Mouse (Mus musculus) neural tube, embryonic 13.5 days (tissue): ENCODE data around the gene Ttc29. TPM values are rescaled to one million over a fixed set of nuclear protein-coding genes. Genes with fewer than 3 reads are reported as not detected.

ENCODE experiments used
- ATAC-seq: fragments of 200-750 bp; cut with Nextera tagmentation; 2 replicates; pipeline ENCODE4 v1.8.0; 2017; ENCODE audit warnings: low read depth, mild to moderate bottlenecking, moderate TSS enrichment, moderate library complexity
- H3K27ac ChIP-seq: fragments of 300-500 bp; sonication (generic); replicated peaks from 2 replicates; pipeline ENCODE4 v1.5.1; 2015; ENCODE audit warnings: moderate library complexity, mild to moderate bottlenecking, inconsistent platforms
- H3K27me3 ChIP-seq: fragments of 300-500 bp; sonication (generic); 2 replicates; pipeline ENCODE4 v1.6.1; 2015; ENCODE audit warnings: mild to moderate bottlenecking, inconsistent platforms
- H3K36me3 ChIP-seq: fragments of 300-500 bp; sonication (generic); 2 replicates; pipeline ENCODE4 v1.6.1; 2015; ENCODE audit warnings: mild to moderate bottlenecking, inconsistent platforms
- H3K4me1 ChIP-seq: fragments of 300-500 bp; sonication (generic); replicated peaks from 2 replicates; pipeline ENCODE4 v1.6.1; 2015; ENCODE audit warnings: inconsistent platforms
- H3K4me2 ChIP-seq: fragments of 300-500 bp; sonication (generic); 2 replicates; pipeline ENCODE4 v1.6.1; 2015; ENCODE audit warnings: inconsistent platforms, mild to moderate bottlenecking, moderate library complexity
- H3K4me3 ChIP-seq: fragments of 300-500 bp; sonication (generic); 2 replicates; pipeline ENCODE4 v1.5.1; 2015; ENCODE audit warnings: mild to moderate bottlenecking, inconsistent platforms
- H3K9ac ChIP-seq: fragments of 300-500 bp; sonication (generic); 2 replicates; pipeline ENCODE4 v1.6.1; 2015; ENCODE audit warnings: moderate library complexity, mild to moderate bottlenecking, inconsistent platforms
- H3K9me3 ChIP-seq: fragments of 300-500 bp; sonication (generic); 2 replicates; pipeline ENCODE4 v1.6.1; 2016; ENCODE audit warnings: inconsistent platforms
- WGBS: fragments of 180-500 bp; shearing (Covaris S2); methylation state at CpG from one replicate; pipeline ENCODE4 v1.1.7; 2015; 5-methylcytosine and 5-hydroxymethylcytosine counted together
- polyA plus RNA-seq: library from polyadenylated mRNA; unstranded; fragments of >200 nt; fragmentation: Nextera tagmentation; extraction: Ambion mirVana; gene quantifications from 2 replicates; pipeline ENCODE4 v1.2.1, GENCODE M21; 2015

Gene Ttc29
- polyA plus RNA-seq, 1 experiment from 2014 or later: not detected

DNA sequence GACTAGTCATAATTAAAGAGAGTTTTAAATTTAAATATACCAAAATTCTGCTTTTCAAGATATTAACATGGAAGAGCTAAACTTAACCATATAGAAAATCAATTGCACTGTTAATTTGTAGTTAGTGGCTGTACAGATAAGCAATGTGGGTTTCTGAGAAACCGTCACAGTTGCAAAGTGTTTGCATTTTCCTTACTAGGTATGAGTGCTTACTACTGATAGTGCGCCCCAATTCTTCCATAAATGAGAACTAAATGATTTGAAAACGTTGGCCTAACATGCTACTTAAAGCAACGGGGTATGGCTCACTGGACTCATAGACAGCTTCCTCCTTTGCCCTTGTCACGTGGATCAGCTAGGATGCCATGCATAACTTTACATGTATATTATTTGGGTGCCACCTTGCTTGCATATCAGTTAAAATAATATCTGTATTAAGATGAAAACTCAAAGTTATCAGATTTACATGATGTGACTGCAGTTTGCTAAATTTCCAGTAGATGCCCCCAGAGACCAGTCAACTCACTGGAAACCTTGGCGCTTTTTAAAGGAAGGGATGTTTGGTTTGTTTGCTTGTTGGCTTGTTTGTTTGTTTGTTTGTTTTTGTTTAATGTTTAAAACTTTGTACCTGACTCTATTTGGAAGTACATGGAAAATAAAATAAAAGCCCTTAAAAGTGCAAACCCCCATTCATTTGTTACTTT lies 25.0 kb downstream of the Ttc29 start:
- Histone ChIP-seq H3K9me3 (no peaks in the 10 kb centered on the region), H3K4me3 (no peak overlapping the region), H3K4me1 (peaks cover 5% of the 10 kb centered on the region; the same call in 1 of the 2 replicates), H3K27me3 (no peaks in the 10 kb centered on the region), H3K4me2 (no peak overlapping the region), H3K9ac (no peak overlapping the region), H3K36me3 (no peaks in the 10 kb centered on the region), H3K27ac (no peak overlapping the region)
- ATAC-seq: no peak
- 67% methylated on average over 6 of the region's 6 CpGs for WGBS

DNA sequence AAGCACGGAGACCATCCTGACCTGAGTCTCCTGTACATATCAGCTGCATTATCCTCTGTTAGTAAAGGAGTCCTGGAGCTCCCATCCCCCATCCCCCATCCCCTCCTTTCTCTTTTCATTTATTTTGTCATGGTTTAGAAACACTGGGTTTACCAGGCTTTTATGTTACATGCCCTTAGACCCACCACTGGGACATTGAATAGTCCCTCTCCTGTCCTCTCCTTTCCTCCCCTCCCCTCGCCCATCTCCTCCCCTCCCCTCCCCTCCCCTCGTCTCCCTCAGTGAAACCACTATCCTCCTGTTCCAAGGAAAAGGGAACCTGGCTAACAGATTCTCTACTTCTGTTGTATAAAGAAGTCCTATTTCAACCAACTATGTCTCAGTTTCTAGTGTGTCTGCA lies 38.0 kb downstream of the Ttc29 start:
- ATAC-seq: no peak
- WGBS: 26% methylated on average over 3 of the region's 3 CpGs
- Histone ChIP-seq H3K27me3 (no peaks in the 10 kb centered on the region), H3K4me3 (no peak overlapping the region), H3K4me2 (no peak overlapping the region), H3K4me1 (no peaks in the 10 kb centered on the region), H3K36me3 (no peaks in the 10 kb centered on the region), H3K27ac (no peak overlapping the region), H3K9ac (no peak overlapping the region), H3K9me3 (no peaks in the 10 kb centered on the region)

DNA sequence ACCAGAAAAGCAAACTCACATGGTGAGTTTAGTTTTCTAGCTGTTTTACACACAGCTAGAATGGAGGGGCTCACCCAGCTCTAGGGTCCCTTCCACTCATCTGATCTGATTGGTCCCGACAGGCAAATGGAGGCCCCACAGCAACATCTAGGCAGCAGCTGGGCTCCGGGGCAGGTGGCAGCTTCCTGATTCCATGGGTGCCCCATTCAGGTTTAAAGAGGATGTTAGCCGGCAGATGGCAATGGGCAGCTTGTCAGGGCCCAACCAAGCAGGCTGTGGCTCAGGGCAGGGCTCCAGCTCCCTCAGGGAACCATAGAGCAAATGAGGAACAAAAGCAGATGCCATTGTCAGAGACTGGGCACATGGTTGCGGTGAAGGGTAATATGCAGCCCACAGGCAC lies 41.3 kb downstream of the Ttc29 start:
- no peak overlapping the region for H3K4me3 ChIP-seq
- no peaks in the 10 kb centered on the region for H3K36me3 ChIP-seq
- no peak overlapping the region for H3K4me2 ChIP-seq
- no peak overlapping the region for H3K27ac ChIP-seq
- no peaks in the 10 kb centered on the region for H3K4me1 ChIP-seq
- H3K9me3 ChIP-seq: no peaks in the 10 kb centered on the region
- no peak for ATAC-seq
- 57% methylated on average over 4 of the region's 4 CpGs for WGBS
- no peak overlapping the region for H3K9ac ChIP-seq
- no peaks in the 10 kb centered on the region for H3K27me3 ChIP-seq

DNA sequence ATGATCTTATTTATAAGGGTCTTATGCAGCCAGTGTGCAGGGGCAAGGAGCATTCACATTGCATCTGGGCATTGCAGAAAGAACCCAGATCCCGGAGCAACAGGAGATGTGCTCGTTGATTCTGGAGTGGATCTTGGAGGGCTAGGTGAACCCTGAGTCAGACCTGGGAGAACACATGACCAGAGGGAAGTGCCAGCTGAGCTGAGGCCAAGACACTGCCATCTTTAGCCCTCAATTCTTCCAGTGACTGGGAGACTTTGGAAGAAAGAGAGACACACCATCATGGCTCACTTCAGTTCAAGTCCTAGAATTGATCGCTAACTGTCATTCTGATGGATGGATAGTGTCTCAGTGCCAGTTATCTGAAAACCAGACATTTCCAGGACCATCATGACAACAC lies 41.9 kb downstream of the Ttc29 start:
- Histone ChIP-seq H3K4me3 (no peak overlapping the region), H3K9ac (no peak overlapping the region), H3K36me3 (no peaks in the 10 kb centered on the region), H3K4me2 (no peak overlapping the region), H3K9me3 (no peaks in the 10 kb centered on the region), H3K27ac (no peak overlapping the region), H3K4me1 (no peaks in the 10 kb centered on the region), H3K27me3 (no peaks in the 10 kb centered on the region)
- no peak for ATAC-seq
- 95% methylated on average over 3 of the region's 3 CpGs for WGBS

DNA sequence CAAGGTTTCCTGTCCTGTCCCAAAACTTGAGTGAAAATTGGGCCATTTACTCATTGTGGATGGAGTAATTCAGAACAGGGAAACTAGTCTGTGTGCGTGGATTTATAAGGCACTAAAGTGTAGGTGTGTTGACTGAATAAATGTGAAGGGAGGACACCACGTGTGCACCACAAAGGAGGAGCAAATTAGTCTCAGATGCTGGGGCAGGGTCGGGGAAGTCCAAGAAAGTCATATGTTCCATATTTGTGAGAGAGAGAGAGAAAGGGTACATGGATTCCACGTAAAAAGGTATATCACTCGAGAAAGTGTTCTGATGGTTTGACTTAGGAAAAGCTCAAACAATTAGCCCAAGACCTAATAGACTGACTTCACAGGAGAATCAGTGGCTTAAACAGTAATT lies 52.4 kb downstream of the Ttc29 start:
- no peak for ATAC-seq
- 77% methylated on average over 5 of the region's 5 CpGs for WGBS

DNA sequence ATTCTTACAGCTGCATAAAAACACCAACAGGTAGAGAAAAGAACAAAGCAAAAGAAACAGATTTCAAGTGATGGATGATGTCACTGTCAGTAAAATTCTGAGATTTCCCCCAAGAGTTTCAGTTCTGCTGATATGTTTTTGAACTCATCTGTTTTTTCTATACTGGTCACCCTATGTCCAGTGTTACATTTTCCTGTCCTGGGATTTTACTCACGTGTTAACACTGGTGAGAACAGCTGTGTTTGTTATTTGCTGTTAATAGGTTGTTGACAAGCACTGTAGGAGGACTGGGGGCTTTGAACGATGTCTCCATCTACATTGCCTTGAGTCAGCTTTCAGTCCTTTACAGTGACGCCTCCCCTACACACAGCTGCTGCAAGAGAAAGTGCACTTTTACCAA lies 53.1 kb downstream of the Ttc29 start:
- H3K9me3 ChIP-seq: no peaks in the 10 kb centered on the region
- no peak overlapping the region for H3K27ac ChIP-seq
- WGBS: 25% methylated on average over 3 of the region's 3 CpGs
- H3K4me1 ChIP-seq: peaks cover 15% of the 10 kb centered on the region
- no peak overlapping the region for H3K9ac ChIP-seq
- H3K27me3 ChIP-seq: no peaks in the 10 kb centered on the region
- no peak overlapping the region for H3K4me2 ChIP-seq
- no peak overlapping the region for H3K4me3 ChIP-seq
- no peak for ATAC-seq
- no peaks in the 10 kb centered on the region for H3K36me3 ChIP-seq

More for the DNA sequence above, 52.4 kb downstream of the Ttc29 start:
- H3K4me1 ChIP-seq: peaks cover 9% of the 10 kb centered on the region
- H3K27me3 ChIP-seq: no peaks in the 10 kb centered on the region
- H3K27ac ChIP-seq: no peak overlapping the region
- no peaks in the 10 kb centered on the region for H3K9me3 ChIP-seq
- H3K4me3 ChIP-seq: no peak overlapping the region
- no peak overlapping the region for H3K9ac ChIP-seq
- no peak overlapping the region for H3K4me2 ChIP-seq
- no peaks in the 10 kb centered on the region for H3K36me3 ChIP-seq

DNA sequence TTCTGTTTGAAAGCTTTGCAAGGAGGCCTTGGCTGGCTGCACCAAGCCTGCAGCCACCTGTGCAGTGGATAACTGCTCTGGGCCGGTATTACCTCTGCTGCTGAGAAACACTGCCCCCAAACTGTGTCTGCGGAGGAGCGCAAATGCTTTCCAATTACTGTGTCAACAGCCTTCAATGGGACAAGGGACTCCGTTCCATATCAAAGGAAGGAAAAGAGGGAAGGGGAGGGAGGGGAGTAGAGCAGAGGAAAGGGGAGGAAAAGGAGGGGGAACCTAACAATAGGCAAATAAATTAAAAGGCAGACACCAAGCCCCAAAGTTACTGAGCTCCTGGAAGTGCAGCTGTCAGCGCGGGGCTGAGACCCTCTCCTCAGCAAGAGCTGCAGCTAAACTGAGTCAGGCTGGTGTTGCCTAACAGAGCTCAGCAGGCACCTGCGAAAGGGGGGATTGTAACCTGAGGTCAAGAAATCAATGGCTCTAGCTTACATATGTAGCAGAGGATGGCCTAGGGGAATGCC lies 54.9 kb downstream of the Ttc29 start:
- Histone ChIP-seq H3K4me2 (no peak overlapping the region), H3K27ac (no peak overlapping the region), H3K36me3 (no peaks in the 10 kb centered on the region), H3K27me3 (no peaks in the 10 kb centered on the region), H3K9ac (no peak overlapping the region), H3K9me3 (no peaks in the 10 kb centered on the region), H3K4me3 (no peak overlapping the region), H3K4me1 (peaks cover 31% of the 10 kb centered on the region)
- WGBS: 1% methylated on average over 7 of the region's 7 CpGs
- no peak for ATAC-seq

DNA sequence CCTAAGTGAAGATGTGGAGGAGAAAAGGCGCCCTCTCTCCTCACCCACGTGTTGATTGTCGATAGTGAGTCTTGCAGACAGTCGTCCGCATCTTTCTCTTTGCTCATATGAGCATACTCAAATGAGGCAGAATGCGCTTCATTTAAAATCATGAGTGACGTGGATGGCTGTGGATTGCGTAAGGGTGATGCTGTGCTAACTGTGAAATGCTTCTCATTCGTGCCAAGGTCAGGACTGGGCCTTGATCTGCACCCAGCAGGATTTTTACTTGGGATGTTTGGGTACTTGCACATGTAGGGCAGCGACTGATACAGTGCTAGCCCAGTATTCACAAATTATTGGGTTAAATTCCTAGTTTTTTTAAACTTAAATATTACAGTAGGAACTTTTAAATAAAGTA lies 56.2 kb downstream of the Ttc29 start:
- H3K27me3 ChIP-seq: no peaks in the 10 kb centered on the region
- no peaks in the 10 kb centered on the region for H3K36me3 ChIP-seq
- no peak overlapping the region for H3K4me3 ChIP-seq
- H3K9ac ChIP-seq: no peak overlapping the region
- no peak for ATAC-seq
- 83% methylated on average over 10 of the region's 10 CpGs for WGBS
- H3K4me1 ChIP-seq: peaks cover 31% of the 10 kb centered on the region
- no peak overlapping the region for H3K27ac ChIP-seq
- H3K4me2 ChIP-seq: no peak overlapping the region
- H3K9me3 ChIP-seq: no peaks in the 10 kb centered on the region

DNA sequence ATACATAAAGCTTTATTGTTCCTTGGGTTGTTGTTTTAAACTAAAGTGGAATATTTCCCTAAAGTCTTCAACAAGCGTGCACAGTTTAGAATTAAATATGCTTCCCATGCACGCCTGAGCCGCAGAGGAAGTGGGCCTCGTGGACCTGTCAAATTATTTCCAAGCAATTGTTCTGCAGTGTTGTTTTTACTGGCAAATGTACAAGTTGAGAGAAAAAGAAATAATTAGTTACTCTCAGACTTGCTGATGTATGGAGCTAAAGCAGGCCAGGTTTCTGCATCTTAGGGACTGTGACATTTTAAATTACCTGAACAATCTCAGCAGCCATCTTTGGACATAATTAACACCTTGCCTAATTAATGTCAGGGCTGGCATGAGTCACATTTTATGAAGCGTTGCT lies 58.3 kb downstream of the Ttc29 start:
- Histone ChIP-seq H3K27me3 (no peaks in the 10 kb centered on the region), H3K4me1 (peaks cover 31% of the 10 kb centered on the region), H3K9me3 (no peaks in the 10 kb centered on the region), H3K27ac (peak overlapping the region; percentile 28; the same call in 1 of the 2 replicates), H3K9ac (no peak overlapping the region), H3K36me3 (no peaks in the 10 kb centered on the region), H3K4me3 (no peak overlapping the region), H3K4me2 (no peak overlapping the region)
- peak; percentile 34; the same call in 1 of the 2 replicates for ATAC-seq
- 43% methylated on average over 5 of the region's 5 CpGs for WGBS

DNA sequence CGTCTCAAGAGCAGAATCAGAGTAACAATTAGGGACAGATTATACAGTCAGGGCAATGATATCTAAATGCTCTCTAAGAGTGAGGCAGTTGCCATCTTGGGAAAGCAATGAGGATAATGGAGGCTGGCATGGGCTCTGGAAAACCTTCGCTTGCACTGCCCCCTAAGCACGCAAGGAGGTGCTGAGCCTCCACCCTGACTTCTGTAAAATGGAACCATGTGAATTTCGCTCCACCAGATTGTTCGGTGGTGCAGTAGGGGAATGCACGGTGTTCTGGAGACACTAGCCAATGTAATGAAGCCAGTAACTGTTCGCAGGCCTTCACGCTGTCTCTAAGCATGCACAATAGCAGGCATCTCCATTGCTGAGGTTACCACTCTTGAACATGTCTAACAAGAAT lies 63.0 kb downstream of the Ttc29 start:
- H3K9me3 ChIP-seq: no peaks in the 10 kb centered on the region
- no peak overlapping the region for H3K4me3 ChIP-seq
- 88% methylated on average over 8 of the region's 8 CpGs for WGBS
- H3K27me3 ChIP-seq: no peaks in the 10 kb centered on the region
- H3K27ac ChIP-seq: no peak overlapping the region; the same call in 1 of the 2 replicates
- H3K4me2 ChIP-seq: no peak overlapping the region
- no peaks in the 10 kb centered on the region for H3K36me3 ChIP-seq
- H3K9ac ChIP-seq: no peak overlapping the region
- H3K4me1 ChIP-seq: peaks cover 20% of the 10 kb centered on the region
- ATAC-seq: no peak

DNA sequence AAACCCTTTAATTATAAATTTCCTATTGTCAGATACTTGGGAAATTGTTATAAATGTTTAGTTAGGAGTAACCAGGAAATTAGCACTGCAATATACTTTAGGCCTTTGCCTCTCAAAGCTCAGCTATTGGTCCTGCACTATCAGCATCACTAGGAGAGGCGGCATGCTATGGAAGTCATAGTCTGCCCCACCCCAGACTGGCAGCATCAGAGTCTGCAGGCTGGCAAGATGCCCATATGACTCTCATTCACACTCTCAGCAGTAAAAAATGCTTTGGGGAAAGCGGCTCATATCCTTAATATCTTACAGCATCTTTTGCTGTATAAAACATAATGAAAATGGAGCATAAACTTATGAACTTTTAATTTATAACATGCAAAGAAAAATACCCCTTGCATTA lies 64.3 kb downstream of the Ttc29 start:
- Histone ChIP-seq H3K4me1 (peaks cover 8% of the 10 kb centered on the region), H3K27ac (no peak overlapping the region), H3K27me3 (no peaks in the 10 kb centered on the region), H3K9me3 (no peaks in the 10 kb centered on the region), H3K4me2 (no peak overlapping the region), H3K36me3 (no peaks in the 10 kb centered on the region), H3K9ac (no peak overlapping the region), H3K4me3 (no peak overlapping the region)
- WGBS: 71% methylated on average over 2 of the region's 2 CpGs
- ATAC-seq: no peak

DNA sequence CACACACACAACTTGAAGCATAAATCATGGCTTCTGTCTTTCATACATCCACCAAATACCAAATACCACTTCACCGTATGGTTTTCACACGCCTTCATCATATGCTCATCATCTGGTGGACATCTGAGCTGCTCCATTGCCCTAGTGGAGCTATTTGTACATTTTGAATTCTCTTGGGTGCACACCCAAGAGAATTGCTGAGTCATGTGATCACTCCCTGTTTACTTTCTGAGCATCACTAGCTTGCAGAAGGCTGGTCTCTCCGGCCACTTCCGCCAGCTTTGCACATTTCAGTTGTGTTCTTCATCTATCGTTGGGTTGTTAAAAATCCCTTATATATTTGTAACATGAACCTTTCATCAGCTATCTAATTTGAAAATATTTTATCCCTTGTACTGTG lies 65.5 kb downstream of the Ttc29 start:
- no peak overlapping the region for H3K27ac ChIP-seq
- H3K36me3 ChIP-seq: no peaks in the 10 kb centered on the region
- H3K4me3 ChIP-seq: no peak overlapping the region
- no peak for ATAC-seq
- 78% methylated on average over 5 of the region's 5 CpGs for WGBS
- peaks cover 4% of the 10 kb centered on the region; the same call in 1 of the 2 replicates for H3K4me1 ChIP-seq
- no peaks in the 10 kb centered on the region for H3K9me3 ChIP-seq
- no peak overlapping the region for H3K4me2 ChIP-seq
- no peaks in the 10 kb centered on the region for H3K27me3 ChIP-seq
- H3K9ac ChIP-seq: no peak overlapping the region

DNA sequence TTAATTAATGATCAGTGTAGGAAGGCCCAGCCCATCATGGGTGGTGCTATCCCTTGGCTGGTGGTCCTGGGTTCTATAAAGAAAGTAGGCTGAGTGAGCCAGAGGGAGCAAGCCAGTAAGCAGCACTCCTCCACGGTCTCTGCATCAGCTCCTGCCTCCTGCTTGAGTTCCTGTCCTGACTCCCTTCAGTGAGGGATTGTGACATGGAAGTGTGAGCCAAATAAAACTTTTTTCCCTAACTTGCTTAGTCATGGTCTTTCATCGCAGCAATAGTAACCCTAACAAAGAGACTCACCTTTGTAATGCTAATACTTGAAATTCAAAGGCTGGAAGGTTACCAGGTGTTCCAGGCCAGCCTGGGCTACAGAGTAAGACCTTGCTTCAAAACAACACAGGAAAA lies 71.7 kb downstream of the Ttc29 start:
- H3K9me3 ChIP-seq: no peaks in the 10 kb centered on the region
- ATAC-seq: no peak
- H3K27ac ChIP-seq: no peak overlapping the region
- WGBS: 71% methylated on average over 2 of the region's 2 CpGs
- no peak overlapping the region for H3K4me3 ChIP-seq
- no peak overlapping the region for H3K4me2 ChIP-seq
- no peaks in the 10 kb centered on the region for H3K4me1 ChIP-seq
- H3K27me3 ChIP-seq: no peaks in the 10 kb centered on the region
- H3K36me3 ChIP-seq: no peaks in the 10 kb centered on the region
- no peak overlapping the region for H3K9ac ChIP-seq
